ENCODE assay signal across 8 mouse cellular contexts in genomic region chr11:117384897-117385296, GRCm38 (mm10).
DNase-seq lines count a peak whose midpoint lies in the region; ATAC-seq and TF ChIP-seq lines count a peak whose summit lies in the region.

No protein-coding gene starts in this region.

- peak; percentile 89; the same call in 1 of the 2 replicates for TF ChIP-seq CTCF in small intestine, adult 2 months (IDR thresholded peaks at IDR 0.05; ENCODE audit: extremely low read depth, insufficient read length, insufficient replicate concordance, low read depth, low read length)

- no peak overlapping the region for H3K4me3 ChIP-seq in intestine, embryonic 16.5 days (ENCODE audit: low read length)
- H3K4me3 ChIP-seq in midbrain, embryonic 13.5 days (replicated peaks) = no peak overlapping the region
- H3K4me3 ChIP-seq in small intestine, adult 2 months (ENCODE audit: low read depth, low read length) = no peak overlapping the region

- WGBS in intestine, embryonic 16.5 days = 1% methylated on average over 16 of the region's 16 CpGs
- WGBS in midbrain, embryonic 13.5 days = 2% methylated on average over 16 of the region's 16 CpGs
- 1% methylated on average over 16 of the region's 16 CpGs for WGBS in small intestine, adult 2 months

- peak; percentile 58 for ATAC-seq in intestine, embryonic 16.5 days
- ATAC-seq in midbrain, embryonic 13.5 days = peak; percentile 84
- ATAC-seq in activated CD4-positive, CD25-positive, alpha-beta regulatory T cell, adult 4 months = no peak

- no peak overlapping the region for H3K9ac ChIP-seq in intestine, embryonic 16.5 days (ENCODE audit: low read depth, low read length)
- no peak overlapping the region for H3K9ac ChIP-seq in midbrain, embryonic 13.5 days (replicated peaks)

- no peaks in the 10 kb centered on the region for H3K36me3 ChIP-seq in intestine, embryonic 16.5 days (ENCODE audit: control insufficient read depth, insufficient read depth, low read length)
- no peaks in the 10 kb centered on the region for H3K36me3 ChIP-seq in midbrain, embryonic 13.5 days
- no peaks in the 10 kb centered on the region for H3K36me3 ChIP-seq in small intestine, adult 2 months (ENCODE audit: control insufficient read depth, insufficient read depth, low read length)

- H3K27me3 ChIP-seq in intestine, embryonic 16.5 days (replicated peaks; ENCODE audit: control insufficient read depth, insufficient read depth, low read length) = no peaks in the 10 kb centered on the region
- peaks cover 24% of the 10 kb centered on the region for H3K27me3 ChIP-seq in midbrain, embryonic 13.5 days
- H3K27me3 ChIP-seq in small intestine, adult 2 months (ENCODE audit: control insufficient read depth, insufficient read depth, low read length) = peaks cover 10% of the 10 kb centered on the region; the same call in 1 of the 2 replicates

- H3K4me2 ChIP-seq in intestine, embryonic 16.5 days (ENCODE audit: low read depth, low read length) = peak overlapping the region; percentile 13
- H3K4me2 ChIP-seq in midbrain, embryonic 13.5 days (replicated peaks) = no peak overlapping the region

- 0 out of 2 replicates have a peak overlapping the region, but pooled peaks have one; percentile 11 for H3K27ac ChIP-seq in intestine, embryonic 16.5 days (ENCODE audit: low read length)
- H3K27ac ChIP-seq in midbrain, embryonic 13.5 days = peak overlapping the region; percentile 40
- H3K27ac ChIP-seq in small intestine, adult 2 months (ENCODE audit: insufficient read depth, low read depth, low read length) = no peak overlapping the region

- TF ChIP-seq POLR2A in small intestine, adult 2 months (IDR thresholded peaks at IDR 0.05; ENCODE audit: low read depth, low read length) = no peak

- peak; percentile 93 for DNase-seq in adrenal gland, postnatal 14 days
- DNase-seq in embryo, embryonic 9.5 days (ENCODE audit: extremely low spot score) = peak; percentile 89
- peak; percentile 26 for DNase-seq in gonadal fat pad, adult 2 months (ENCODE audit: low read depth)
- peak; percentile 93 to 97 for DNase-seq in left cerebral cortex, postnatal 25 days (ENCODE audit: low spot score in 2 of 2)

- intact Hi-C loops in left cerebral cortex, postnatal 25 days (cut with DNase I) = loop anchor here (2.0 to 5.0 kb wide), 2 partner anchors 267 to 440 kb away; partner anchors contain the start of genes Afmid and Tnrc6c

- peaks cover 13% of the 10 kb centered on the region for H3K4me1 ChIP-seq in intestine, embryonic 16.5 days (ENCODE audit: control insufficient read depth, insufficient read depth, low read length)
- H3K4me1 ChIP-seq in midbrain, embryonic 13.5 days (replicated peaks) = peaks cover 41% of the 10 kb centered on the region
- H3K4me1 ChIP-seq in small intestine, adult 2 months (ENCODE audit: control insufficient read depth, insufficient read depth, insufficient read length, low read length) = peaks cover 5% of the 10 kb centered on the region

- H3K9me3 ChIP-seq in intestine, embryonic 16.5 days (ENCODE audit: control insufficient read depth, low read length) = no peaks in the 10 kb centered on the region
- H3K9me3 ChIP-seq in midbrain, embryonic 13.5 days = no peaks in the 10 kb centered on the region

Comparison
In these comparisons a context has a peak if more than half of its experiments do, and no peak if none do; other contexts are left out.
1. DNase-seq: peak in every context shown above with its lines; median percentile 95 in left cerebral cortex, postnatal 25 days; 93 in adrenal gland, postnatal 14 days; 89 in embryo, embryonic 9.5 days; 26 in gonadal fat pad, adult 2 months.